Mouse (Mus musculus) heart, adult 2 months (tissue): Measurements from ENCODE around the gene Spcs2. TPM values are rescaled to one million over a fixed set of nuclear protein-coding genes. Genes with fewer than 3 reads are reported as not detected.

Experiments used
- DNase-seq, 2 experiments: peaks; one replicate each; pipeline ENCODE4 v3.0.0; 2021
- H3K27ac ChIP-seq: fragments of 200-600 bp; 2 replicates; pipeline ENCODE4 v1.8.1; 2022
- H3K27me3 ChIP-seq: fragments of 200-500 bp; 2 replicates; pipeline ENCODE4 v1.6.1; 2012; ENCODE audit warnings: mild to moderate bottlenecking, low read length, inconsistent platforms, mixed read lengths; ENCODE audit not compliant: control insufficient read depth, insufficient read depth
- H3K36me3 ChIP-seq: fragments of 200-500 bp; 2 replicates; pipeline ENCODE4 v1.6.1; 2012; ENCODE audit warnings: low read length, inconsistent platforms; ENCODE audit not compliant: control insufficient read depth, insufficient read depth
- H3K4me1 ChIP-seq: fragments of 200-500 bp; 2 replicates; pipeline ENCODE4 v1.6.1; 2011; ENCODE audit warnings: low read length; ENCODE audit not compliant: control insufficient read depth, insufficient read depth
- H3K4me3 ChIP-seq: fragments of 200-600 bp; 2 replicates; pipeline ENCODE4 v1.8.1; 2022
- H3K79me2 ChIP-seq: fragments of 200-500 bp; replicated peaks from 2 replicates; pipeline ENCODE4 v1.6.1; 2012; ENCODE audit warnings: mild to moderate bottlenecking, inconsistent platforms, low read length, moderate library complexity, mixed read lengths; ENCODE audit not compliant: control insufficient read depth, insufficient read depth
- H3K9ac ChIP-seq: fragments of 200-500 bp; 2 replicates; pipeline ENCODE4 v1.6.1; 2012; ENCODE audit warnings: low read depth, mild to moderate bottlenecking, control low read depth, inconsistent platforms, low read length, mixed read lengths
- CTCF ChIP-seq: fragments of 200-600 bp; IDR thresholded peaks from 2 replicates; pipeline ENCODE4 v1.8.1; 2022; ENCODE audit warnings: antibody characterized with exemption, mild to moderate bottlenecking, moderate library complexity
- EP300 ChIP-seq: fragments of 200-500 bp; IDR thresholded peaks from 2 replicates; pipeline ENCODE4 v1.6.1; 2011; ENCODE audit warnings: low read depth, low read length, control low read depth; ENCODE audit not compliant: insufficient read depth
- POLR2A ChIP-seq: fragments of 200-500 bp; IDR thresholded peaks from 2 replicates; pipeline ENCODE4 v1.6.1; 2011; ENCODE audit warnings: mild to moderate bottlenecking, low read depth, low read length, control low read depth; ENCODE audit not compliant: insufficient read depth
- WGBS: fragments of 180-500 bp; shearing (Covaris S2); methylation state at CpG from one replicate; pipeline ENCODE4 v1.1.7; 2018; 5-methylcytosine and 5-hydroxymethylcytosine counted together
- intact Hi-C: fragments of 180-260 bp; cut with DNase I; formaldehyde crosslinking; loops from one replicate; pipeline ENCODE4 v1.15.1; 2025
- polyA plus RNA-seq: library from polyadenylated mRNA; depleted of rRNA; stranded (reverse); fragments of >200 nt; gene quantifications from 2 replicates; pipeline ENCODE4 v1.2.3, GENCODE M21; 2012; rRNA removed
- total RNA-seq, 2 experiments: library from RNA; stranded (reverse); gene quantifications; 2 replicates each; pipeline ENCODE4 v1.2.3; 2021

Gene Spcs2
- total and polyA plus RNA-seq, 3 experiments, result 21.0 to 60.9 (median 58.8) TPM

GRCm38 (mm10) chr7:99790816-99791215, 72.4 kb downstream of the Spcs2 start:
- 83% methylated on average over 10 of the region's 10 CpGs for WGBS
- Histone ChIP-seq H3K4me3 (no peak overlapping the region), H3K9ac (no peak overlapping the region), H3K36me3 (no peaks in the 10 kb centered on the region), H3K27me3 (no peaks in the 10 kb centered on the region), H3K79me2 (no peaks in the 10 kb centered on the region), H3K27ac (no peak overlapping the region), H3K4me1 (peaks cover 2% of the 10 kb centered on the region)
- no peak for DNase-seq
- intact Hi-C loops, result no loop called here
- TF ChIP-seq POLR2A (no peak), EP300 (no peak), CTCF (no peak)

GRCm38 (mm10) chr7:99788563-99788962, 74.7 kb downstream of the Spcs2 start:
- intact Hi-C loops, result no loop called here
- Histone ChIP-seq H3K27me3 (no peaks in the 10 kb centered on the region), H3K9ac (no peak overlapping the region), H3K4me1 (peaks cover 2% of the 10 kb centered on the region), H3K27ac (no peak overlapping the region), H3K4me3 (no peak overlapping the region), H3K36me3 (no peaks in the 10 kb centered on the region), H3K79me2 (no peaks in the 10 kb centered on the region)
- TF ChIP-seq EP300, result no peak
- TF ChIP-seq CTCF, result no peak
- TF ChIP-seq POLR2A, result no peak
- peak in 1 of 2 experiments; percentile 15 for DNase-seq
- 54% methylated on average over 5 of the region's 5 CpGs for WGBS

- WGBS, result 65% methylated on average over 2 of the region's 2 CpGs
- Histone ChIP-seq H3K4me1 (peaks cover 2% of the 10 kb centered on the region), H3K9ac (no peak overlapping the region), H3K27me3 (no peaks in the 10 kb centered on the region), H3K36me3 (no peaks in the 10 kb centered on the region), H3K4me3 (no peak overlapping the region), H3K27ac (no peak overlapping the region), H3K79me2 (no peaks in the 10 kb centered on the region)
- intact Hi-C loops, result no loop called here
- no peak for DNase-seq
- TF ChIP-seq POLR2A (no peak), EP300 (no peak), CTCF (no peak)
Observed at GRCm38 (mm10) chr7:99787935-99788334, 75.3 kb downstream of the Spcs2 start.

Other genes with a start within 250 kb of the Spcs2 start
- 1 to 10 TPM; 3.3 to 3.4 TPM for gene Tpbgl, start 236.4 kb downstream of the Spcs2 start, total RNA-seq
- 3.5 and 5.1 TPM in 2 replicates for gene Tpbgl, start 236.4 kb downstream of the Spcs2 start, polyA plus RNA-seq
- 10 to 100 TPM in 1 of 2 experiments, 1 to 10 TPM in 1; 8.5 to 10.1 TPM for gene Slco2b1, start 152.1 kb downstream of the Spcs2 start, total RNA-seq
- gene Slco2b1, start 152.1 kb downstream of the Spcs2 start, polyA plus RNA-seq, result 11.7 and 14.4 TPM in 2 replicates
- gene Olfr520, start 133.2 kb downstream of the Spcs2 start, total RNA-seq, result not detected
- gene Olfr520, start 133.2 kb downstream of the Spcs2 start, polyA plus RNA-seq, result not detected in 2 replicates
- not detected for gene Olfr521, start 100.0 kb downstream of the Spcs2 start, total RNA-seq
- not detected in 2 replicates for gene Olfr521, start 100.0 kb downstream of the Spcs2 start, polyA plus RNA-seq
- gene Neu3, start 35.0 kb downstream of the Spcs2 start, total RNA-seq, result 1 to 10 TPM; 4.2 to 4.5 TPM
- 3.1 and 5.8 TPM in 2 replicates for gene Neu3, start 35.0 kb downstream of the Spcs2 start, polyA plus RNA-seq
- gene Xrra1, start 4.3 kb downstream of the Spcs2 start, total RNA-seq, result under 1 TPM in 1 of 2 experiments, not detected in 1; 0.10 TPM
- gene Xrra1, start 4.3 kb downstream of the Spcs2 start, polyA plus RNA-seq, result 0.14 TPM in 1 of 2 replicates, not detected in the other
- gene Rnf169, start 117.0 kb upstream of the Spcs2 start, total RNA-seq, result 10 to 100 TPM in 1 of 2 experiments, 1 to 10 TPM in 1; 9.4 to 10.6 TPM
- gene Rnf169, start 117.0 kb upstream of the Spcs2 start, polyA plus RNA-seq, result 2.9 and 3.6 TPM in 2 replicates
- gene Chrdl2, start 142.7 kb upstream of the Spcs2 start, total RNA-seq, result under 1 TPM in 1 of 2 experiments, not detected in 1; 0.16 TPM
- 0.18 and 0.38 TPM in 2 replicates for gene Chrdl2, start 142.7 kb upstream of the Spcs2 start, polyA plus RNA-seq